Mouse (Mus musculus): ENCODE data around the gene Mdk.

Mdk gene

DNA sequence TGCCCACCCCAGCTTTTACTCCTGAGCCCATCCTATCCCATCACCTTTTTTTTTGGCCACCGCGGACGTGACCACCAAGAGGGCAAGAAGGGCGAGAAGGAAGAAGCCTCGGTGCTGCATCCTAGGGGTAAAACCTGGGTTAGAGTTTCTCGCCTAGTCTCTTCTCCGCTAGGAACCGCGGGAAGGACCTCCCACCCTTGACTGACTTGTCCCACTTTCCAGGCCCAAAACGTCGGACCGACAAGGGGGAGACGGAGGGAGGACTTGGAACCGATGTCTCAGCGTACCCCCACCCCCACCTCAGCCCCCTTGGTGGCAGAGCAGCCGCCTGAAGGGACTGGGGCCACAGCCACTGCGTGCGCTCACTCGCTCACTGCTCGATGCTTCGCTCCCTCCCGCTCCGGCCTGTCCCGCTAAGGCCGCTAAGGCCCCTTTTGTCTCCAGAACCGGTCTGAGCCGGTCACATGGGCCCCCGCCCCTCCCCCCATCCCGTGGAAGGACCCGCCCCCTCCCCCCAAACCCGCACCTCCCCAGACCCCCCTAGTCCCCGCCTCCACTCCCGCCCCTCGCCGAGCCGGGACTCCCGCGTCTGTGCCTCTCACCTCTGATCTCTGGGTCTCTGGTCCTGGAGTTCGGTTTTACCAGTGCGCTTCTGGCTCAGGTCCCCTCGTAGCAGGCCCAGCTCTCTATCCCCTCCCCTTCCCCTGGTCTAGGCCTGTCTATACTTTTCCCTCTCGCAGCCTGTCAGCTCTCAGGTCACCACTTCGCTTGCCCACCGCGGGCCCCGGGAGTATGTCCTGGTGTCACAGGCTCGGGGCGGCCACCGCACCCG lies 553 bp downstream of the Mdk start:
- peak; percentile 51 for DNase-seq

DNA sequence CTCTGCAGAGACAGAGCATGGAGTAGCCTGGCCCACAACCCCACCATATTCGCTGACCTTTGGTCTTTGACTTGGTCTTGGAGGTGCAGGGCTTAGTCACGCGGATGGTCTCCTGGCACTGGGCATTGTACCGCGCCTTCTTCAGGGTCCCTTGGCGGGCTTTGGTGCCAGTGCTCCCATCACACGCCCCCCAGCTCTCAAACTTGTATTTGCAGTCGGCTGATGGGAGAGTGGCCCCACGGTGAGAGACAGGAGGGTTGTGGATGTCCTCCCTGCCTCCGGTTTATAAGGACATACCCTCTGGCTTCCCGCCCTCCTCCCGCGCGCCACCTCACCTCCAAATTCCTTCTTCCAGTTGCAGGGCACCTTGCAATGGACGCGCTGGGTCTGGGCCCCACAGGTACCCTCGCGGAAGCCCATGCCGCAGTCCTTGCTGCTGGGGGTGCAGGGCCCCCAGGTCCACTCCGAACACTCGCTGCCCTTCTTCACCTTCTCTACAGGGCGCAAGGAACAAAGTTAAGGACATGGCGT lies 1.3 kb downstream of the Mdk start:
- peak; percentile 20 for DNase-seq

- peak; percentile 65 for DNase-seq
Measured at GRCm38 (mm10) chr2:91929936-91930335, 2.2 kb downstream of the Mdk start.

GRCm38 (mm10) chr2:91929455-91929854 lies 2.6 kb downstream of the Mdk start:
- no peak for DNase-seq

DNA sequence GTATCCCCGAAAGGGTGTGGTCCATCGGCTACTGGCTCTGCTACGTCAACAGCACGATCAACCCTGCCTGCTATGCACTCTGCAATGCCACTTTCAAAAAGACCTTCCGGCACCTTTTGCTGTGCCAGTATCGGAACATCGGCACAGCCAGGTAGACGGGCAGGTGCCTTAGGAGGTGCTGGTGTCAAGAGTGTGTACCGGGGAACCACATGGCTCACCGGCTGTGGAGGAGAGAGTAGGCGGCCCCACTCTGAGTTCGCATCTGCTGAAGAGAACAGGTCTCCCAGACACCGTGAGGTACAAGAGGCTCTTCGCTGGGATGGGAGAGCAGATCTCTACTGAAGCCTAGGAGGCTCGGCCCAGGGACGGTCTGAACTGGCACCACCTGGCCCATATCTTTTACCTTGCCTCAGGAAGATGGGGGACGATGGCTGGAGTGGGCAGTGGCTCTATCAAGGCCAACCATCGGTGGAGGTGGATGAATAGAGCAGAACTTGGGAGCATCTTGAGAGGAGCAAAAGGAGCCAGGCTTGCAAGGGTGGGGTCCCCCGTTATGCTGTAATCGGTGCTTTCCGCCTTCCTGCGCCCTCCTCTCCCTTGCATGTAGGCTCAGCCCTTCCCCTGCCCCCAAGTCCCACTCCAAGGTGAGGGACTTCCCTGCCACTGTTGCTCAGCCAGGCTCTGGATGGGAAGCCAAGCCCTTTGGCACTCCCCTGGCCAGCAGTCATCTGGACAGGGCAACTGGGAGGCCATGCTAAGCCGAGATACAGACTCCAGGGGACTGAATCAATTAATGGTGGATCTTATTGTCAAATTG lies 3.4 kb downstream of the Mdk start:
- no peak for DNase-seq

GRCm38 (mm10) chr2:91927826-91928533 lies 4.1 kb downstream of the Mdk start:
- peak; percentile 93 for DNase-seq

- DNase-seq = no peak
Measured at GRCm38 (mm10) chr2:91926949-91927348, 5.1 kb downstream of the Mdk start, which contains the start of gene Chrm4. Gene Chrm4, plus strand, starts transcription at chr2:91927249.

GRCm38 (mm10) chr2:91925442-91925841 lies 6.7 kb downstream of the Mdk start:
- DNase-seq = no peak

DNA sequence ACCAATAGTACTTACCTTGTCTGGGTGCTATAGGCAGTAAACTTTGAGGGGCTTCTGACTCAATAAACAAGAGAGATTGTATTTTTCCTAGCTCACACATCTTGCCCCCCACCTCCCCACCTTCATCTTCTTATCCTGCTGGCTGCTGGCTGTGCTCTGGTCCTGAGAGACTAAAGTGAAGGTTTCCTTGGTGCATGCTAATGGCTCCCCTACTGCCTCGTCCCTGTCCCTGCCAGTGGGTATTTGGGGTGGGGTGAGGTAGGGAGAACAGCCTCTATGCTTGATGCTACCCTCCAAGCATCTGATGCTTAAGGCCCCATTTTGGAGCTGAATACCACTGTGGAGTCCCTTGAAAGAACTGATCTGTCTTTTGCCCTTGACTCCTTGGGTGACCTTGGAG lies 7.4 kb downstream of the Mdk start:
- DNase-seq = no peak

DNA sequence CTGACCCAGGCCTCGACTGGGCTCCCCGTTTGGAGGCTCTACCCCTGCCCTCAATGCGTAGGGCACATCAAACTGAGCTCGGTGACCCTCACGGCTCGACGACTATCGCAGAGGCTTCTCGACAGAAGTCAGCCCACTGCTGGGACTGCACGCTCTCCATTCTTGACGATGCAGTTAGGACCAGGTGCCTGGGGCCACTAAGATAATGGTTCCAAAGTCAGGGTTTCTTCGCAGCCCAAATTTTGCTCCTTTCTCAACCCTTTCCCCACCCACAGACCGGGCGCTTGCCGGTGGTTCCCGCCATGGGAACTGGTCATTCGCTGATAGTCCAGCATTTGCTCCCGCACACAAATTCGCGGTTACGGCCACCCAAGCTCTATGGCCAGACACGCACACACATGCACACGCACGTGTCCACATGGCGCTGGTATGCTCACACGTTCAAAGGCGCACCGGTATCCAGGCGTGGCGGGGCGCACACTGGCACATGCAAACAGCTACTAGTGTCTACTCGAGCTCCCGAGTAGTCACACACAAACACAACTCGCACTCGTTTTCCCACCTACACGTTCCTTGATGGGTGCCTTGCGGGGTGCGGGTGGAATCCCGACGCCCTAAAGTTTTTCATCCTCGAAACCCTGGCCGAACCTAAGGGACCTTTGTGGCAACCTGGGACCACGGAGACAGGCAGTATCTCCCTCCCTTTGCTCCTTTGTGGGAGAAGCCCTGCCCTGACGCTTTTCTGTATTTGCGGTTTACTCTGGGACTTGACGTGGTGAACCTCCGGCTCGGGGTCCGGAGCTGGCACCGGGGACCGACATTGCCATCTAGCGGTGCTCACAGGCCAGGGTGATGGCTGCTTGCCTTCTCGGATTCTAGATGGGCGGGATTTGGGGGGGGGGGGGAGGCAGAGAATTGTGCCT lies 8.4 kb downstream of the Mdk start:
- DNase-seq = peak; percentile 85

DNA sequence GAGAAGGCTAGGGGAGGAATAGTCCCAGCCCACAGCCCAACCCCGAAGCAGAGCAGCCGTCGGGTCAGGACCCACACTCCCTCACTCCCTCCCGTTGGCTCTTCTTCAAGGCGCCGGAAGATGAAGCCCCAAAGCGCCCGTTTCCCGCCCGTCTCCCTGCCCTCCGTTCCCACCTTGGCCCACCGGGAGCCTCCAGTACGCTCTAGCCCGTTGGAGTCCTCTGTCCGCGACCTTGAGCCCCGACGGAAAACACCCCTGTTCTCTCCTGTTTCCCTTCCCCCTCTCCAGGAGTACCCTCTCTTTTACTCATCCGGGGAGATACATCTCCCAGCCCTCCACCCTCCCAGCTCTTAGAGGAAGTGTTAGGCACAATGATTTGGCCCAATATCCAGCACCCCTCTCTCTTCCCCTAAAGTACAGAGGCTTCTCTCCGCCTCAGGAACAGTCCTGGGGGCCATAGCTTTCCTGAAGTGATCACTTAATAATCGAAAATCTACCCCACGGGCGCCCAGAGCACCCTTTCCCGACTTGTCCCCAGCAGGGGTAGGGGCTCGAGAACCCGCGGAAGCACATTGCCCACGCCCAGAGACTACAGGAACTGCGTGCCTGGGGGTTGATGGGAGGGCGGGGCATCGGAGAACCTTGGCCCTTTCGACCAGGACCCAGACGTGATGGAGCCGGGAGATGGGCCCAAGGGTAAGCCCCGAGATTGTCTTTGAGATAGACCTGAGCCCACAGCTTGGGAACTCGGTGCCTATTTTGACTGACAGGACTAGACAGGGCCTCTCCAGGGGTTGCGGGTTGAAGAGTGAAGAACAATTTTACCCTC lies 9.3 kb downstream of the Mdk start:
- DNase-seq = peak; percentile 38

- DNase-seq = peak; percentile 84
Measured at GRCm38 (mm10) chr2:91921790-91922570, 10.1 kb downstream of the Mdk start.

DNA sequence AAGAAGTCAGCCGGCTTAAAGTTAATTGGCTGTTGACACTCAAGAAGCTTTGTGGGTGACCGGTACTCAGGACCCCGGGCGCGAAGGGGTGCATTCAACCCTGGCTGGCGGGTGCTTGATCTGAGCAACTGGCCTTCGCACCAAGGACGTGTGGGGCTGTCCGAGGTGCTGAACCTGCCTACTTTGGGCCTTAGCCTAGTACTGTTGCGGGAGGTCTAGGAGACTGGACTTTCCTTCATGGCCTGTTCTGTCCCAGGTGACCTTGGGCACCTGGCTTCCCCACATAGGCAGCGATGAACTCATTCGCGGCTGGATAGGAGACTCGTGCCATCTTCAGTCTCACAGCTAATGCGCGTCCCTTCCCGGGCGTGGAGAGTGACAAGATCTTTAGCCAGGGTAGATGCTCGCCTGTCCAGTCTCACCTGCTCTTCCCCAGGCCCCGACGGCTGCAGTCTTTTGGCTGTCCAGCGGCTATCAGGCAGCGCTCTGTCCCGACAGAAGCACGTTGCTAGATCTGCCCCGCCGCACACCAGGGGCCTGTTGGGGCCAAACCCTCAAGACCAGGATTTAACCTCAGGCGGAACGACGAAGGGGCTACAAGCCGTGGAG lies 10.8 kb downstream of the Mdk start:
- peak; percentile 82 for DNase-seq

DNA sequence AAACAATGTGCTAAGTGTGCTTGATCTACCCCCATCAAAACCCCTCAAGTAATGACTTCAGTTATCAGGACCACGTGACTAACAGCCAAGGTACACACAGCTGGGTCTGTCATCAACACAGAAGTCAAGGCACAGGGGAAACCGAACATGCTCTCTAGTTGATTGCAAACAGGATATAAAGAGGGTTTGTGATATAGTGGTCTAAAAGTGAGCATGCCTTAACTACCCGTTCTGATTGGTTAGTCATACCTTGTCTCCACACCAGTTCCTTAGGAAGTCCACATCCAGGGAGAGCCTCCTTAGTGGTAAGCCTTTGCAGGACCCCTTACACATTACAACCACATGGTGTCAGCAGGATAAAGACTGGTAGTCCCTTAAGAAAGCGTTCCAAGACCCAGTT lies 12.0 kb downstream of the Mdk start:
- DNase-seq = no peak

DNA sequence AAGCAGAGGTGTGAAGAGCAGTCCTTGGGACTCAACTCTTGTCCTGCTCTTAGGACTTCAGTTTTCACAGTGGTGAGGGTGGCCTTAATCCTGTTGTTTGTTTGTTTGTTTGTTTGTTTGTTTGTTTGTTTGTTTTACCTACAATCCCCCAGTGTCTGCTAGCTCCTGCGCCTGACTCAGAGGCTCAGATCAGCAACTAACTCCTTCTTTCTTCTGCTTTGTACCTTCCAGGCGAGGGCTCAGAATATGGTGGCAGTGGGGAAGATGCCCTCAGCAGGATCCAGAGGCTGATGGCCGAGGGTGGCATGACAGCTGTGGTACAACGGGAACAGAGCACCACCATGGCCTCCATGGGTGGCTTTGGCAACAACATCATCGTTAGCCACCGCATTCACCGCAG lies 15.0 kb downstream of the Mdk start:
- no peak for DNase-seq

DNA sequence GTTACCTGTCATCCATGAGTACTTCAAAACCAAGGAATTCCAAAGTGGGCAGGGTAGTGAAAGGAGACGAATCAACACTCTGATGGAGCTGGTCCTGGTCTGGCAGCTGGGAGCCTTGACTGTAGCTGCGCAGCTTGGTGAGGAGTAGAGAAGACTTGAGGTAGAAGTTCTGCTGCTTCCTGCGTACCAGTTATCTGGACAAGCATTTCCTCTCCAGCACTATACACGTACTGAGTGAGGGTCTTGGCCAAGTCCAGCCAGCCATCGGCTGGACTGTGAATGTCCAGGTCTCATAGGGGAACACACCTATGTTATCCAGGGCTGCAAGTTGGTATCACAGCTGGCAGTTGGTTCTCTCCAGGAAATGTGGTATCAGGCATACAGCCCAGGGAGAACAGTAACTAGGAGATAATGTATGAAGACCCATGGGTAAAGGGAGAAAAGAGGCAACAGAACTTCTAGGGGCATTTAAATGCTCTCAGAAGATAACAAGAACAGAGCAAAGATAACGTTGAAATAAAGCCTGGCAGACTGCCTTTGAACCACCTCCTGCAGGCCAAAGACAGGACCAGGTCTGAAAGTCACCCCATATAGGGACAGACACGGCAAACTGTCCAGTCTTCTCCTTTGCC lies 15.6 kb downstream of the Mdk start:
- no peak for DNase-seq

- DNase-seq = no peak
Measured at GRCm38 (mm10) chr2:91913328-91914110, 18.6 kb downstream of the Mdk start.

DNA sequence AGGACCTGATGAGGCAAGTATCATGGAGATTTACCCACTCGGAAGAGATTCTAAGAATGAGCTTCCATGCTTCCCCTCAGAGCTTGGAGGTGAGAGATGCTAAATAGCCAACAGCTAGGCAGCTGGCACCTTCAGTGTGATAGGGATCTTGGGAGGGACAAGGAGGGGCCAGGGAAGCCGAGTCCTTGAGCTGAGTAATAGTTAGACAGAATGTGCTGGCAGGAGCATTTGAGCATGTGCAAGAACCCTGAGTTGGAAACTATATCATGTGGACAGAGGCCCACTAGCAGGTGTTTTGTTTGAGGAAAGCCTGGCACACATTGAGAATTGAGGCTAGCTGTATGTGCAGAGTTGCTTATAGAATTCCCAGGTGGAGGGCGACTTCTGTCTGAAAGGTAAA lies 19.5 kb downstream of the Mdk start:
- no peak for DNase-seq

All from thymus, postnatal 4 days (tissue).